Mouse (Mus musculus) heart, embryonic 15.5 days (tissue): Measurements from ENCODE around the gene Serpinb6a. TPM values are rescaled to one million over a fixed set of nuclear protein-coding genes. Genes with fewer than 3 reads are reported as not detected.

Experiments
- ATAC-seq: fragments of 200-750 bp; cut with Nextera tagmentation; replicated peaks from 2 replicates; pipeline ENCODE4 v1.8.0; 2017; ENCODE audit warnings: low read depth, moderate TSS enrichment; ENCODE audit not compliant: insufficient number of reproducible peaks, insufficient read depth, low FRiP score
- H3K27ac ChIP-seq: fragments of 300-500 bp; sonication (generic); 2 replicates; pipeline ENCODE4 v1.5.1; 2015; ENCODE audit warnings: mild to moderate bottlenecking, inconsistent platforms
- H3K27me3 ChIP-seq: fragments of 300-500 bp; sonication (generic); 2 replicates; pipeline ENCODE4 v1.6.1; 2015; ENCODE audit warnings: inconsistent platforms
- H3K36me3 ChIP-seq: fragments of 300-500 bp; sonication (generic); 2 replicates; pipeline ENCODE4 v1.6.1; 2015; ENCODE audit warnings: mild to moderate bottlenecking, inconsistent platforms
- H3K4me1 ChIP-seq: fragments of 300-500 bp; sonication (generic); replicated peaks from 2 replicates; pipeline ENCODE4 v1.6.1; 2015; ENCODE audit warnings: inconsistent platforms
- H3K4me2 ChIP-seq: fragments of 300-500 bp; sonication (generic); 2 replicates; pipeline ENCODE4 v1.6.1; 2015; ENCODE audit warnings: inconsistent platforms, mild to moderate bottlenecking, moderate library complexity
- H3K4me3 ChIP-seq: fragments of 300-500 bp; sonication (generic); 2 replicates; pipeline ENCODE4 v1.5.1; 2015; ENCODE audit warnings: mild to moderate bottlenecking, inconsistent platforms
- H3K9ac ChIP-seq: fragments of 300-500 bp; sonication (generic); 2 replicates; pipeline ENCODE4 v1.6.1; 2015; ENCODE audit warnings: mild to moderate bottlenecking, inconsistent platforms
- H3K9me3 ChIP-seq: fragments of 300-500 bp; sonication (generic); replicated peaks from 2 replicates; pipeline ENCODE4 v1.6.1; 2016; ENCODE audit warnings: inconsistent platforms
- WGBS: fragments of 180-500 bp; shearing (Covaris S2); methylation state at CpG from one replicate; pipeline ENCODE4 v1.1.7; 2015; ENCODE audit warnings: mixed read lengths; 5-methylcytosine and 5-hydroxymethylcytosine counted together
- polyA plus RNA-seq: library from polyadenylated mRNA; unstranded; fragments of >200 nt; fragmentation: Nextera tagmentation; extraction: Ambion mirVana; gene quantifications from 2 replicates; pipeline ENCODE4 v1.2.1, GENCODE M21; 2015

The Serpinb6a gene
- polyA plus RNA-seq, 1 experiment from 2014 or later: 57.2 TPM

DNA sequence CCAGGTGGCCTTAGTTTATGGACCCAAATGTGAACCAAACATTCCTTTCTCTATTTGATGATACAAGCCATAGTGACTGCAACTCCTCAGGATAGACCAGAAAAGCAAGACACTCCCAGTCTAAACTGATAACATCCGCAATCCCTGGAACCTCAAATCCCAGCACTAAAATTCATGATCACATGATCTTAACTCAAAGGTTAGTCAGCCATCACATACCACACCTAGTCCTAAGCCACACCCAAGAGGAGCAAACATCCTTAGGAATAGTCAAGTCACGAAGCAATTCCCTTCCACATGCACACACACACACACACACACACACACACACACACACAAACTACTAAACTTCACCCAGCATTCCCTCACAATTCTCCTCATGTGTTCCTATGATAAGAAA, 99.3 kb downstream of the Serpinb6a start:
- Histone ChIP-seq H3K27me3 (no peaks in the 10 kb centered on the region), H3K36me3 (no peaks in the 10 kb centered on the region), H3K4me2 (no peak overlapping the region), H3K9me3 (no peaks in the 10 kb centered on the region), H3K9ac (no peak overlapping the region), H3K4me1 (no peaks in the 10 kb centered on the region), H3K4me3 (no peak overlapping the region), H3K27ac (no peak overlapping the region)
- no peak for ATAC-seq
- WGBS: 88% methylated on average over 2 of the region's 2 CpGs

DNA sequence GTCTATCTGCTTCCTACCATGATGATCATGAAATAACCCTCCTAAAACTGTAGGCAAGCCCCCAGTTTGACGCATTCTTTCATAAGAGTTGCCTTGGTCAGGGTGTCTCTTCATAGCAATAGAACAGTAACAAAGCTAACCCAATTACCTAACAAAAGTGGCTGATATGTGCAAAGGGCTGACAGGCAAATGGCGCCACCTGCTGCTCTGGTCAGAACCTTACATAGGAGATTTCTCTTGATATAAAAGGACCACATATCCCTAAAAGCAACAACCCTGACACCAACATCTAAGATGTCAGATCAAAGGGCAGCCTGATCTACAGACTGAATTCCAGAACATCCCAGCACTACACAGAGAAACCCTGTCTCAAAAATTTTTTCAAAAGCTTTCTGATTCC, 108.4 kb downstream of the Serpinb6a start:
- Histone ChIP-seq H3K9ac (no peak overlapping the region), H3K27me3 (no peaks in the 10 kb centered on the region; the same call in 1 of the 2 replicates), H3K4me2 (no peak overlapping the region), H3K36me3 (no peaks in the 10 kb centered on the region), H3K4me3 (no peak overlapping the region), H3K4me1 (no peaks in the 10 kb centered on the region), H3K9me3 (no peaks in the 10 kb centered on the region), H3K27ac (no peak overlapping the region)
- ATAC-seq: no peak
- WGBS: 35% methylated on average over 2 of the region's 2 CpGs

Other genes with a start within 250 kb of the Serpinb6a start
- gene Serpinb6e, start 159.4 kb downstream of the Serpinb6a start, polyA plus RNA-seq: not detected in 2 replicates
- not detected in 2 replicates for gene Serpinb6c, start 97.1 kb downstream of the Serpinb6a start, polyA plus RNA-seq
- gene Nqo2, start 38.1 kb downstream of the Serpinb6a start, polyA plus RNA-seq: 28.5 and 28.7 TPM in 2 replicates
- gene Ripk1, start 431 bp downstream of the Serpinb6a start, polyA plus RNA-seq: 8.3 and 11.0 TPM in 2 replicates
- gene Bphl, start 34.8 kb upstream of the Serpinb6a start, polyA plus RNA-seq: 46.4 and 51.8 TPM in 2 replicates
- 136 and 170 TPM in 2 replicates for gene Tubb2a, start 75.2 kb upstream of the Serpinb6a start, polyA plus RNA-seq
- 36.0 and 42.3 TPM in 2 replicates for gene Tubb2b, start 127.7 kb upstream of the Serpinb6a start, polyA plus RNA-seq
- gene Psmg4, start 160.2 kb upstream of the Serpinb6a start, polyA plus RNA-seq: 65.3 and 76.5 TPM in 2 replicates